Mouse (Mus musculus): ENCODE measurements at regions not wholly inside any gene's neighbourhood (a gene's known extent, or its start where the extent isn't known, plus 50 kb on each side); places are given as distances from the start of the nearest gene placed in this dataset.

DNA sequence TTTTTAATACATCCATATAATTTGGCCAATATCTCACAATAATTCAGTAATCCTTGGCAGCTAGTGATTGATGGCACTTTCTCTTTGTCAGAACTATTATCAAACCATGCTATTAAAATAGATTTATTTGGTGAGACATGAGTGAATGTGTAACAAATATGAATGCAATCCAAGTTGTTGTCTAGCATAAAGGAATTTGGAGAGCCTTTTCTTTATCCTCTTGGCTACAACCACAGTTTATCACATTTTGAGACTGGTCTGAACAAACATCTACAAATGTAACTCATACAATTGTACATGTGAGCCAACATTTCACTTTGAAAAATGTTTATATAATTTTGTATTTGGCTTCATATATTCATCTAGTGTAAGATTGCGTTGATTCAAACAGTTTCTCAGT, 676.5 kb downstream of the Pcdh7 start:
- TF ChIP-seq CTCF (IDR thresholded peaks at IDR 0.05) (no peak), EP300 (IDR thresholded peaks at IDR 0.05) (no peak)

All from lung, postnatal 0 days (tissue).